Mouse (Mus musculus) hindlimb bud, embryonic 11.5 days (tissue): Measurements from ENCODE around the gene Got1.
A peak's percentile ranks its signal among the peaks of the same experiment; 100 is the strongest.

Experiments used
- DNase-seq: peaks from one replicate; pipeline ENCODE4 v3.0.0-alpha.2; 2012; ENCODE audit warnings: low read depth, low spot score; ENCODE audit errors: extremely low spot score

The Got1 gene

GRCm38 (mm10) chr19:43487429-43487828, 37.0 kb downstream of the Got1 start:
- peak; percentile 37 for DNase-seq

GRCm38 (mm10) chr19:43480512-43480911, 43.9 kb downstream of the Got1 start:
- no peak for DNase-seq

- DNase-seq: no peak
Observed at GRCm38 (mm10) chr19:43479431-43479830, 45.0 kb downstream of the Got1 start.

- DNase-seq: peak; percentile 44
Observed at GRCm38 (mm10) chr19:43478891-43479290, 45.5 kb downstream of the Got1 start.

GRCm38 (mm10) chr19:43477436-43477835, 47.0 kb downstream of the Got1 start:
- no peak for DNase-seq

GRCm38 (mm10) chr19:43476063-43476462, 48.3 kb downstream of the Got1 start:
- no peak for DNase-seq

- no peak for DNase-seq
Observed at GRCm38 (mm10) chr19:43475642-43476041, 48.8 kb downstream of the Got1 start.

- DNase-seq: no peak
Observed at GRCm38 (mm10) chr19:43472781-43473180, 51.6 kb downstream of the Got1 start.

- no peak for DNase-seq
Observed at GRCm38 (mm10) chr19:43472331-43472730, 52.1 kb downstream of the Got1 start.

- DNase-seq: no peak
Observed at GRCm38 (mm10) chr19:43469333-43469732, 55.1 kb downstream of the Got1 start.

- no peak for DNase-seq
Observed at GRCm38 (mm10) chr19:43467927-43468685, 56.3 kb downstream of the Got1 start.

- DNase-seq: no peak
Observed at GRCm38 (mm10) chr19:43465601-43466255, 58.7 kb downstream of the Got1 start.

GRCm38 (mm10) chr19:43465076-43465475, 59.3 kb downstream of the Got1 start:
- no peak for DNase-seq

- no peak for DNase-seq
Observed at GRCm38 (mm10) chr19:43464294-43464687, 60.1 kb downstream of the Got1 start.

GRCm38 (mm10) chr19:43463546-43464293, 60.7 kb downstream of the Got1 start:
- DNase-seq: no peak

- DNase-seq: no peak
Observed at GRCm38 (mm10) chr19:43462141-43462540, 62.3 kb downstream of the Got1 start.

- DNase-seq: no peak
Observed at GRCm38 (mm10) chr19:43460481-43460880, 63.9 kb downstream of the Got1 start.

GRCm38 (mm10) chr19:43459948-43460347, 64.5 kb downstream of the Got1 start:
- DNase-seq: no peak

- no peak for DNase-seq
Observed at GRCm38 (mm10) chr19:43453025-43453424, 71.4 kb downstream of the Got1 start.

- no peak for DNase-seq
Observed at GRCm38 (mm10) chr19:43452176-43452575, 72.2 kb downstream of the Got1 start.

- no peak for DNase-seq
Observed at GRCm38 (mm10) chr19:43451563-43451962, 72.8 kb downstream of the Got1 start.
